Mouse (Mus musculus): ENCODE measurements at regions not wholly inside any gene's neighbourhood (a gene's known extent, or its start where the extent isn't known, plus 50 kb on each side); places are given as distances from the start of the nearest gene placed in this dataset.

DNA sequence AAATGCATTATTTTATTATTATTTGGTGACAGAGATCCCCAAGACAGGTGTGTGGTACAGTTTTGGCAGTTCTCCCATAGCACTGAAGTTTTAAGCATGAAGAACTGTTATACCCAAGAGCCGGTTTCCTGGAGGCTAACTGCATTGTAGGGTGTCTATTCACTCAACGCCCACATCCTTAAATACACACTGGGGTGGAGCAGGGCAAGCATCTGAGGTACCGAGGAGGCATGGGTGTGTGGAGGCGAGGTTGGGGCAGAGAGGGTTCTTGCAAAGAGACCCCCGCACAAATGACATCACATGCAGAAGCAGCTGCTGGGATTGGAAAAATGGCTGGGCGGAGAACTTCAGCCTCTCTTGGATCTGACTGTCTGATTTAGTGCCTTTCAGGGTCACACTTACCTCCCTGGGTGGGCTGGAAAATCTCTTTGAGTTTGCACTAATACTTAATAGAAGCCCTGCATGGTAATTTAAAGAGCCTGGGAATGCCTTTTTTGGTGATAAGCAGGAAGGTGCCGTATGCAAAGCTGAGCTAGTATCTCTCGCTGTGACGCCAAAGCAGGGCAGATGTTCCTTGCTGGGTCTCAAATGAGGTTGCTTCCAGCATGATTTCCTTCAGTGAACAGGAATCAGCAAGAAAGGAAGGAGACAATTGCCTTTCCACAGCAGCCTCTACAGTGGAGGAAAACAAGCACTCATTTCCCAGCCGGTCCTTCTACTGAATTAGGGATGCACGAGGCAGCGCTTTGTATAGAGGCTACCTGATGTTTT lies 53.9 kb upstream of the Mdm1 start:
- Histone ChIP-seq H3K9ac (replicated peaks; ENCODE audit: low read length) (no peak overlapping the region), H3K27ac (replicated peaks; ENCODE audit: low read depth, low read length) (no peak overlapping the region), H3K4me1 (ENCODE audit: control insufficient read depth, insufficient read depth, low read length) (no peaks in the 10 kb centered on the region), H3K4me3 (ENCODE audit: low read depth, low read length) (no peak overlapping the region), H3K4me2 (ENCODE audit: low read depth, low read length) (no peak overlapping the region), H3K27me3 (ENCODE audit: control insufficient read depth, insufficient read depth, low read length) (no peaks in the 10 kb centered on the region), H3K36me3 (replicated peaks; ENCODE audit: control insufficient read depth, insufficient read depth, low read depth, low read length) (no peaks in the 10 kb centered on the region), H3K9me3 (replicated peaks; ENCODE audit: control insufficient read depth, low read length) (no peaks in the 10 kb centered on the region)
- no peak for DNase-seq (ENCODE audit: low spot score)
- no peak for ATAC-seq (replicated peaks; ENCODE audit: insufficient number of reproducible peaks, low FRiP score, low TSS enrichment, low read depth)
- 29% methylated on average over 12 of the region's 12 CpGs for WGBS

DNA sequence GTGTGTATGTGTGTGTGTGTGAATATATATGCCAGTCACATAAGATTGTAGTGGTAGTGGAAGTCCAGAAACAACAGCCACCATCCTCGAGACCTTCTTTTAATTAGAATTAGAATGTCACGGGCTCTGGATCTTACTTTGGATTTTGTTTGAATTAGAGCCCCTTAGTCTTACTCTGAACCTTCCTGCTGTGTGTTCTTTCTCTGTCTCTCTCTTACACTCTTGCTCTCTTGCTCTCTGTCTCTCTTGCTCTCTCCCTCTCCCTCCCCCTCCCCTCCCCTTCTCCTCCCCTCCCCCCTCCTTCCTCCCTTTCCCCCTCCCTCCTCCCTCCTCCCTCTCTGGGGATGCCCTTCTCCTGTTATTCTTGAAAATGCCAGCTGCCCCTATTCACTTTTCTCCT lies 53.1 kb upstream of the Mdm1 start:
- no peak overlapping the region for H3K27ac ChIP-seq (replicated peaks; ENCODE audit: low read depth, low read length)
- no peaks in the 10 kb centered on the region for H3K9me3 ChIP-seq (replicated peaks; ENCODE audit: control insufficient read depth, low read length)
- no peaks in the 10 kb centered on the region for H3K36me3 ChIP-seq (replicated peaks; ENCODE audit: control insufficient read depth, insufficient read depth, low read depth, low read length)
- no peaks in the 10 kb centered on the region for H3K27me3 ChIP-seq (ENCODE audit: control insufficient read depth, insufficient read depth, low read length)
- ATAC-seq (replicated peaks; ENCODE audit: insufficient number of reproducible peaks, low FRiP score, low TSS enrichment, low read depth) (no peak), DNase-seq (ENCODE audit: low spot score) (no peak)
- H3K4me2 ChIP-seq (ENCODE audit: low read depth, low read length), result no peak overlapping the region
- H3K9ac ChIP-seq (replicated peaks; ENCODE audit: low read length), result no peak overlapping the region
- H3K4me3 ChIP-seq (ENCODE audit: low read depth, low read length), result no peak overlapping the region
- 44% methylated on average over 2 of the region's 2 CpGs for WGBS
- no peaks in the 10 kb centered on the region for H3K4me1 ChIP-seq (ENCODE audit: control insufficient read depth, insufficient read depth, low read length)

DNA sequence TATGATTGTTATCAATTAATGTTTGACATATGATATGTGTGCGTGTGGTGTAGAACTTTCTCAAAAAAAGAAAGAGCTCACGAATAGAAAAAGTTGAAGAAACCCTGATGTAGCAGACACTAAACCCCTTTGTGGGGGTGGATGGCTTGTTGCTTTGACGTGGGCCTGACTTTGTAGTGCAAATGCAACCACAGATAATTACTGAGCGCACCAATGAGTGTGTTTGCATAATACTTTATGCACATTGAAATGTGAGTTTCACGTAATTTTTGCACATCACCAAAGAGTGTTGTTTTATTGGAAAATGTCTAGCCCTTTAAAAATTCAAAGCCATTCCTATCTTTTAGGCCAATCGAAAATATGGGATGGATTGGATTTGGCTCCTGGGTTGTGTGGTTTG lies 51.7 kb upstream of the Mdm1 start:
- Histone ChIP-seq H3K27me3 (ENCODE audit: control insufficient read depth, insufficient read depth, low read length) (no peaks in the 10 kb centered on the region), H3K4me3 (ENCODE audit: low read depth, low read length) (no peak overlapping the region), H3K27ac (replicated peaks; ENCODE audit: low read depth, low read length) (no peak overlapping the region), H3K9ac (replicated peaks; ENCODE audit: low read length) (no peak overlapping the region), H3K4me2 (ENCODE audit: low read depth, low read length) (no peak overlapping the region), H3K36me3 (replicated peaks; ENCODE audit: control insufficient read depth, insufficient read depth, low read depth, low read length) (no peaks in the 10 kb centered on the region), H3K9me3 (replicated peaks; ENCODE audit: control insufficient read depth, low read length) (no peaks in the 10 kb centered on the region), H3K4me1 (ENCODE audit: control insufficient read depth, insufficient read depth, low read length) (no peaks in the 10 kb centered on the region)
- DNase-seq (ENCODE audit: low spot score) (no peak), ATAC-seq (replicated peaks; ENCODE audit: insufficient number of reproducible peaks, low FRiP score, low TSS enrichment, low read depth) (no peak)
- 81% methylated on average over 6 of the region's 6 CpGs for WGBS

DNA sequence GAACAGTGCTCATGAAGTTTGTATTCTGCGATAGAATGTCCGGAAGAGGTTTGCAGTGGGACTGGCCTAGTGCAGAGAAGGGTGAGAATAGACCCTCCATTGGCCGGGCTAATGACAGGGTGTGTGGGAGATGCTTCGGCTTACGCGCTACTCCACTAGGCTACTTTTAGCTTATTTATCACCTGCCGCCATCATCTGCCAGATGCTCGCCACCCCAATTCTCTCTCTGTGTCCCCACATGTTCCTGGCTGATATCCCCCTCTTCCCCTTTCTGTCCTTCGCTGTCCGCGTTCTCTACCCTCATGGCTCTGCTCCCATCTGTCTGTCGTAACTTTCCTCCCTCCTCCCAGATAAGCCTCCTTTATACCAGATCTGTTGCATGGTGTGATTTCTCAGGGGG lies 50.1 kb upstream of the Mdm1 start:
- Histone ChIP-seq H3K27ac (replicated peaks; ENCODE audit: low read depth, low read length) (no peak overlapping the region), H3K27me3 (ENCODE audit: control insufficient read depth, insufficient read depth, low read length) (no peaks in the 10 kb centered on the region), H3K4me3 (ENCODE audit: low read depth, low read length) (no peak overlapping the region), H3K4me1 (ENCODE audit: control insufficient read depth, insufficient read depth, low read length) (no peaks in the 10 kb centered on the region), H3K9ac (replicated peaks; ENCODE audit: low read length) (no peak overlapping the region), H3K9me3 (replicated peaks; ENCODE audit: control insufficient read depth, low read length) (no peaks in the 10 kb centered on the region), H3K36me3 (replicated peaks; ENCODE audit: control insufficient read depth, insufficient read depth, low read depth, low read length) (no peaks in the 10 kb centered on the region), H3K4me2 (ENCODE audit: low read depth, low read length) (no peak overlapping the region)
- no peak for DNase-seq (ENCODE audit: low spot score)
- 91% methylated on average over 12 of the region's 12 CpGs for WGBS
- ATAC-seq (replicated peaks; ENCODE audit: insufficient number of reproducible peaks, low FRiP score, low TSS enrichment, low read depth), result no peak

All from embryonic facial prominence, embryonic 11.5 days (tissue).